Mouse (Mus musculus): ENCODE results near the gene Eif2ak1. TPM values are rescaled to one million over a fixed set of nuclear protein-coding genes. Genes with fewer than 3 reads are reported as not detected.

Gene Eif2ak1
- polyA plus RNA-seq, 1 experiment from 2014 or later: 35.4 TPM

DNA sequence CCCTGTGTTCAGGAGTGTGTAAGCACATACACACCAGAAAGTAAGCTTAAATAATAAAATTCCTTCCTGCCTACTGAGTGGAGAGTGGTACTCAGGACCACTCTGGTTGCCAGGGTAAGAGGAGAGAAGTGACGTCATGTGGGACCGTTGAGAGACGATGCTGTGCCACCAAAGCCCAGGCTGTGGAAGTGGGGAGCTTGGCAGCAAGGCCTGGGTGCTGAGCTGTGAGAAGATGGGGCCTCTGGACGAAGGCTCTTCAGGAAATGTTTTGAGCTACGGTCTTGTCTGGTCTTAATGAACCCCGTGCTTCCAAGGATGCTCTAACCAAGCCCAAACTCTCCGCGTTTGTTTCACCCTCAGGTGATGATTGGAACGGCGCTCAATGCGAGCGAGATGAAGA, 113.1 kb downstream of the Eif2ak1 start:
- H3K4me3 ChIP-seq: no peak overlapping the region
- no peaks in the 10 kb centered on the region for H3K9me3 ChIP-seq (replicated peaks)
- no peak overlapping the region for H3K4me2 ChIP-seq
- WGBS: 90% methylated on average over 12 of the region's 12 CpGs
- H3K27me3 ChIP-seq (replicated peaks): no peaks in the 10 kb centered on the region
- ATAC-seq (ENCODE audit: insufficient number of reproducible peaks, low FRiP score): no peak
- 0 out of 2 replicates have a peak, but pooled peaks cover 5% of the 10 kb centered on the region for H3K4me1 ChIP-seq (replicated peaks)
- no peak overlapping the region for H3K9ac ChIP-seq
- no peak overlapping the region for H3K27ac ChIP-seq (ENCODE audit: poor library complexity, severe bottlenecking)
- H3K36me3 ChIP-seq: peaks cover 64% of the 10 kb centered on the region

DNA sequence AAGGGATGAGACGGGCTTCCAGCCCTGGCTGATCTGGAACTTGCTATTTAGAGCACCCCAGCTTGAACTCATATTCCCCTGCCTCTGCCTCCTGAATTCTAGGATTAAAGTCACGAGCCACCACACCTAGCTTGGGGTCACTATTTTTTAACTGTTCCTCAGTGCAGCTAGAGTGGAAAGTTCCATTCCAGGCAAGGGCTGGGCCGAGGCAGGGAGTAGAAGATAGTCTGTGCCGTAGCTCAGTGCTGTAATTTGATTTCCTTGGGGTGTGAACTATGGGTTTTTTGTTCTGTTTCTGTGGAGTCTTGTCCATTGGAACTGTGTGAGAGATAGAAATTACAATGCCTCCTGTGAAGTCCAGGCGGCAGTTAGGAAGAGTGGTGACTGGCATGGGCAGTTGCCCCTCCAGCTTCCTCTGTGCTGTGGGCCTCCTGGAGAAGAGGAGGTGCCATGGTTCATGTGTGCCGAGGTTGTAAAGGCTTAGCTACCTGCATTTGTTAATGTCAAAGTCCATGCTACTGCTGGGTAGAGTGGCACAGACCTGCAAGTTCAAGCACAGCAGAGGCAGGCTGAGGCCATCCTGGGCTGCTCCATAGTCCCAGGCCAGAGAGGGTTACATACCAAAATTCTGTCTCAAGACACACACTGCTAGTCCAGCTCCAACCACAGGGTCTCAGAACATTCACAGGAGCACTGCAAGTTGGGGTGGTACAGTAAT, 114.4 kb downstream of the Eif2ak1 start:
- 76% methylated on average over 6 of the region's 6 CpGs for WGBS

GRCm38 (mm10) chr5:143932831-143933230, 115.2 kb downstream of the Eif2ak1 start, which contains the start of gene Rsph10b:
Gene Rsph10b (plus strand): TSS chr5:143933035.
- Histone ChIP-seq H3K27me3 (replicated peaks) (no peaks in the 10 kb centered on the region), H3K9ac (no peak within 1 kb of the TSS), H3K36me3 (peaks cover 45% of the 10 kb centered on the region), H3K4me2 (no peak within 1 kb of the TSS), H3K27ac (ENCODE audit: poor library complexity, severe bottlenecking) (no peak within 1 kb of the TSS), H3K9me3 (replicated peaks) (no peaks in the 10 kb centered on the region), H3K4me1 (replicated peaks) (0 out of 2 replicates have a peak, but pooled peaks cover 8% of the 10 kb centered on the region), H3K4me3 (no peak within 1 kb of the TSS)
- WGBS: 22% methylated on average over 8 of the region's 8 CpGs
- ATAC-seq (ENCODE audit: insufficient number of reproducible peaks, low FRiP score): no peak

More for the DNA sequence above, 114.4 kb downstream of the Eif2ak1 start:
- no peak overlapping the region for H3K4me3 ChIP-seq
- H3K36me3 ChIP-seq: peaks cover 50% of the 10 kb centered on the region
- H3K4me1 ChIP-seq (replicated peaks): 0 out of 2 replicates have a peak, but pooled peaks cover 7% of the 10 kb centered on the region
- no peak overlapping the region for H3K27ac ChIP-seq (ENCODE audit: poor library complexity, severe bottlenecking)
- no peak overlapping the region for H3K9ac ChIP-seq
- H3K4me2 ChIP-seq: no peak overlapping the region
- no peaks in the 10 kb centered on the region for H3K9me3 ChIP-seq (replicated peaks)
- ATAC-seq (ENCODE audit: insufficient number of reproducible peaks, low FRiP score): no peak
- no peaks in the 10 kb centered on the region for H3K27me3 ChIP-seq (replicated peaks)

- 83% methylated on average over 11 of the region's 11 CpGs for whole genome bisulfite sequencing
- H3K4me1 ChIP-seq (replicated peaks): 0 out of 2 replicates have a peak, but pooled peaks cover 8% of the 10 kb centered on the region
- no peaks in the 10 kb centered on the region for H3K9me3 ChIP-seq (replicated peaks)
- H3K27ac ChIP-seq (ENCODE audit: poor library complexity, severe bottlenecking): no peak overlapping the region
- no peak overlapping the region for H3K4me2 ChIP-seq
- H3K9ac ChIP-seq: no peak overlapping the region
- H3K4me3 ChIP-seq: no peak overlapping the region
- H3K36me3 ChIP-seq: peaks cover 40% of the 10 kb centered on the region
- ATAC-seq (ENCODE audit: insufficient number of reproducible peaks, low FRiP score): no peak
- no peaks in the 10 kb centered on the region for H3K27me3 ChIP-seq (replicated peaks)
Observed at GRCm38 (mm10) chr5:143933414-143933813, 115.8 kb downstream of the Eif2ak1 start.

DNA sequence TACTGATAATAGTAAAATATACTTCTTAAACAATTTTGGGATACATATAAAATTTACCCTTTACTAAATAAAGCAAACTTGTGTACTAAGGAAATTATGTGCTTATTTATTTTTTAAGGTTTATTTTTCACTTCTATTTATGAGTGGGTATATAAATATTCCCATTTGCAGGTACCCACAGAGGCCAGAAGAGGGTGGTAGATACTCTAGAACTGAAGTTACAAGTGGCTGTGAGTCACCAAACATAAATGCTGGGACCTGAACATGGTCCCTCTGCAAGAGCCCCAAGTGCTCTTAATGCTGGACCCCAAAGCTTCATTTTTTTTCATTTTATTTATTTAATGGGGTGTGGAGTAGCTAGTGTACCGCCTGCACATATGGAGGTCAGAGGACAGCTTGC, 116.3 kb downstream of the Eif2ak1 start:
- Histone ChIP-seq H3K27me3 (replicated peaks) (no peaks in the 10 kb centered on the region), H3K36me3 (peaks cover 35% of the 10 kb centered on the region), H3K4me1 (replicated peaks) (0 out of 2 replicates have a peak, but pooled peaks cover 8% of the 10 kb centered on the region), H3K9me3 (replicated peaks) (no peaks in the 10 kb centered on the region), H3K4me2 (no peak overlapping the region), H3K27ac (ENCODE audit: poor library complexity, severe bottlenecking) (no peak overlapping the region), H3K4me3 (no peak overlapping the region), H3K9ac (no peak overlapping the region)
- 76% methylated on average over 1 of the region's 1 CpGs for WGBS
- no peak for ATAC-seq (ENCODE audit: insufficient number of reproducible peaks, low FRiP score)

- Histone ChIP-seq H3K9ac (no peak overlapping the region), H3K9me3 (replicated peaks) (0 out of 2 replicates have a peak, but pooled peaks cover 3% of the 10 kb centered on the region), H3K27ac (ENCODE audit: poor library complexity, severe bottlenecking) (no peak overlapping the region), H3K27me3 (replicated peaks) (no peaks in the 10 kb centered on the region), H3K36me3 (peaks cover 14% of the 10 kb centered on the region), H3K4me2 (no peak overlapping the region), H3K4me3 (no peak overlapping the region), H3K4me1 (replicated peaks) (0 out of 2 replicates have a peak, but pooled peaks cover 8% of the 10 kb centered on the region)
- no peak for ATAC-seq (ENCODE audit: insufficient number of reproducible peaks, low FRiP score)
- 71% methylated on average over 9 of the region's 9 CpGs for WGBS
Observed at GRCm38 (mm10) chr5:143936156-143936555, 118.6 kb downstream of the Eif2ak1 start.

- WGBS: 12% methylated on average over 10 of the region's 10 CpGs
- Histone ChIP-seq H3K27me3 (replicated peaks) (no peaks in the 10 kb centered on the region), H3K9me3 (replicated peaks) (peaks cover 9% of the 10 kb centered on the region), H3K4me3 (no peak overlapping the region), H3K4me1 (replicated peaks) (0 out of 2 replicates have a peak, but pooled peaks cover 3% of the 10 kb centered on the region), H3K27ac (ENCODE audit: poor library complexity, severe bottlenecking) (no peak overlapping the region), H3K36me3 (no peaks in the 10 kb centered on the region), H3K9ac (no peak overlapping the region), H3K4me2 (no peak overlapping the region)
- ATAC-seq (ENCODE audit: insufficient number of reproducible peaks, low FRiP score): no peak
Observed at GRCm38 (mm10) chr5:143941588-143941987, 124.0 kb downstream of the Eif2ak1 start.

DNA sequence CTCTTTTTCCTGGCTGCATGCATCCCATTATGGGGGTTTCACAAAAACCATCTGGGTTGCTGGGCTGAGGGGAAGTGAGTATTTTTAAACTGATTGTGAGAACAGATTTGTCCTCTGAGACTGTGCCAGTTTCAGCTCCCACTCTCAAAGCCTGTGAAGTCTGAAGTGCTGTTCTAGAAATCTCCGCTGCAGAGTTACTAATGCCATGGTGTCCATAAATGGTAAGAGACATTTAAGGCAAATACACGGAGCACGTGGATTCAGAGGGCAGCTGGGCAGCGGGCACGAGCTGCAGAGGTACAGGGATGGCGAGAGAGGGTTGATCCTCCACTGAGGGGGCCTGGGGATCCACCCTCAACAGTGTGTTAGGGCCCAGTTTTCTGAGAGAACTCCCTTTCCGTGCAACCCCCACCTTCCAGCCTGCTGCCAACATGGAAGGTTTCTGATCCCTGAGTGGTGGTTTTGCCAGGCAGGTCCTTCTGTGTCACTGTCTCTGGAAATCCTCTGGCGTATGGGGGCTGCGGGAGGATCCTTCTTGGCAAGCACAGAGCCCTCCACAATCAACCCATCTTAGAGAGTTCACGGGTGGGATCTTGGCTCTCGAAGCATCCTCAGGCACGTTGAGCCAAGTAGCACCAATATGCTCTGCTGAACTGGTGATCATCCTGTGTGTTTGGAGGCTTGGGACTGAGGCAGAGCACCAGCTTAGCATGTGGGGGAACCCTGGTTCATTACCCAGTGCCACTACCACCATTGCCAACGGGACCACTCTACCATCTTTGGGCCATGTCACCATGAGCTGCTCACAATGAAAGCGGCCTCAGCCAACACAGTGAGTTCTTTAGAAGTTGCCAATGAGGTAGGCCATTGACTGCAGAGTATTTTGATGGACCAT, 125.9 kb downstream of the Eif2ak1 start:
- ATAC-seq (ENCODE audit: insufficient number of reproducible peaks, low FRiP score): no peak
- Histone ChIP-seq H3K9me3 (replicated peaks) (peaks cover 9% of the 10 kb centered on the region), H3K4me1 (replicated peaks) (no peaks in the 10 kb centered on the region), H3K4me2 (no peak overlapping the region), H3K27me3 (replicated peaks) (no peaks in the 10 kb centered on the region), H3K36me3 (no peaks in the 10 kb centered on the region), H3K9ac (no peak overlapping the region), H3K27ac (ENCODE audit: poor library complexity, severe bottlenecking) (no peak overlapping the region), H3K4me3 (no peak overlapping the region)
- 78% methylated on average over 14 of the region's 14 CpGs for WGBS

GRCm38 (mm10) chr5:143948361-143948760, 130.8 kb downstream of the Eif2ak1 start:
- 79% methylated on average over 12 of the region's 12 CpGs for WGBS
- Histone ChIP-seq H3K27ac (ENCODE audit: poor library complexity, severe bottlenecking) (no peak overlapping the region), H3K36me3 (no peaks in the 10 kb centered on the region)

DNA sequence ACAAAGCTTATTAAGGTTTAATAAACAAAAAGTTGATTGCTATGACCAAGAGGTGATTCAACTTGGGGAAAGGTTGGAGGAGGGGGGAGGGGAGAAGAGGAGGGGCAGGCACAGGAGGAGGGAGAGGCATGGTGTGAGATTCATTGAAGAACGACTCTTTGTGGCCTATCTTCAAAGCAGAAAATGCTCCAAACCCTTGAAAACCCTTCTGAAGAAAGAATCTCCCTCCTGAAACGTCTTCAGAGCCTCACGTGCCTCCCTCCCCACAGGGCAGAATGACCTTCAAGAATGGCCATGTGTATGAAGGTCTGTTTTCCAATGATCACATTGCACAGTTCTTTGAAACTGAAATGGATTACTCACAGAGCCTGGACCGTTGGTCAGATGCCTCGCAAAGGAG, 132.4 kb downstream of the Eif2ak1 start:
- Histone ChIP-seq H3K9ac (no peak overlapping the region), H3K27me3 (replicated peaks) (no peaks in the 10 kb centered on the region), H3K36me3 (no peaks in the 10 kb centered on the region), H3K4me3 (no peak overlapping the region), H3K4me2 (no peak overlapping the region), H3K4me1 (replicated peaks) (no peaks in the 10 kb centered on the region), H3K9me3 (replicated peaks) (peaks cover 2% of the 10 kb centered on the region), H3K27ac (ENCODE audit: poor library complexity, severe bottlenecking) (no peak overlapping the region)
- 42% methylated on average over 5 of the region's 5 CpGs for WGBS
- ATAC-seq (ENCODE audit: insufficient number of reproducible peaks, low FRiP score): no peak

More at GRCm38 (mm10) chr5:143948361-143948760, 130.8 kb downstream of the Eif2ak1 start:
- no peaks in the 10 kb centered on the region for H3K27me3 ChIP-seq (replicated peaks)
- no peak overlapping the region for H3K4me2 ChIP-seq
- H3K9me3 ChIP-seq (replicated peaks): peaks cover 6% of the 10 kb centered on the region
- ATAC-seq (ENCODE audit: insufficient number of reproducible peaks, low FRiP score): no peak
- H3K4me3 ChIP-seq: no peak overlapping the region
- no peaks in the 10 kb centered on the region for H3K4me1 ChIP-seq (replicated peaks)
- no peak overlapping the region for H3K9ac ChIP-seq

All from heart, embryonic 12.5 days (tissue).